Mouse (Mus musculus) ES-E14 (cell line): ENCODE results near the gene Qrfpr. TPM values are rescaled to one million over a fixed set of nuclear protein-coding genes. Genes with fewer than 3 reads are reported as not detected.

ENCODE experiments used
- DNase-seq: peaks from one replicate; pipeline ENCODE4 v3.0.0-alpha.2; 2013; ENCODE audit warnings: low read depth, low spot score
- H3K27ac ChIP-seq: 2 replicates; pipeline ENCODE4 v1.5.1; 2012; ENCODE audit warnings: low read depth, mild to moderate bottlenecking, low read length, moderate library complexity, mixed read lengths; ENCODE audit not compliant: poor library complexity, insufficient read depth, severe bottlenecking
- H3K36me3 ChIP-seq: 2 replicates; pipeline ENCODE4 v1.6.1; 2012; ENCODE audit warnings: mild to moderate bottlenecking, low read length, moderate library complexity, mixed read lengths; ENCODE audit not compliant: control insufficient read depth, poor library complexity, insufficient read depth, severe bottlenecking
- H3K4me1 ChIP-seq, 2 experiments: fragments of 150-350 bp in 1 of 2; sonication (generic) in 1 of 2; 2 replicates each; pipeline ENCODE4 v1.6.1; 2012; ENCODE audit warnings: low read length in 2 of 2, mild to moderate bottlenecking in 1 of 2, mixed read lengths in 1 of 2; ENCODE audit not compliant: control insufficient read depth in 2 of 2, insufficient read depth in 2 of 2, poor library complexity in 1 of 2
- H3K4me3 ChIP-seq, 2 experiments: fragments of 150-350 bp in 1 of 2; sonication (generic) in 1 of 2; 2 replicates each; pipeline ENCODE4 v1.5.1; 2012; ENCODE audit warnings: low read length in 2 of 2, low read depth in 1 of 2, mild to moderate bottlenecking in 1 of 2, mixed read lengths in 1 of 2; ENCODE audit not compliant: insufficient read depth in 1 of 2, poor library complexity in 1 of 2, severe bottlenecking in 1 of 2
- H3K9ac ChIP-seq: 2 replicates; pipeline ENCODE4 v1.6.1; 2012; ENCODE audit warnings: low read depth, mild to moderate bottlenecking, low read length, mixed read lengths; ENCODE audit not compliant: poor library complexity, insufficient read depth, severe bottlenecking
- H3K9me3 ChIP-seq: fragments of 150-350 bp; sonication (generic); 2 replicates; pipeline ENCODE4 v1.6.1; 2012; ENCODE audit warnings: low read depth, mild to moderate bottlenecking, low read length; ENCODE audit not compliant: control insufficient read depth, insufficient read depth
- CHD2 ChIP-seq: IDR thresholded peaks from 2 replicates; pipeline ENCODE4 v1.6.1; 2014; ENCODE audit warnings: mild to moderate bottlenecking, low read depth, low read length, inconsistent platforms
- HCFC1 ChIP-seq: IDR thresholded peaks from 2 replicates; pipeline ENCODE4 v1.6.1; 2012; ENCODE audit warnings: low read length, inconsistent platforms, borderline replicate concordance; ENCODE audit not compliant: insufficient read depth
- MAFK ChIP-seq: IDR thresholded peaks from 2 replicates; pipeline ENCODE4 v1.6.1; 2014; ENCODE audit warnings: mild to moderate bottlenecking, low read depth, low read length, inconsistent platforms; ENCODE audit not compliant: insufficient read depth
- ZC3H11A ChIP-seq: IDR thresholded peaks from 2 replicates; pipeline ENCODE4 v1.6.1; 2012; ENCODE audit warnings: low read depth, mild to moderate bottlenecking, inconsistent platforms, low read length, borderline replicate concordance
- ZNF384 ChIP-seq: IDR thresholded peaks from 2 replicates; pipeline ENCODE4 v1.6.1; 2012; ENCODE audit warnings: low read depth, low read length, inconsistent platforms
- in situ Hi-C, 2 experiments: fragments of 600-800 bp; cut with MboI; formaldehyde crosslinking; loops; one replicate each; pipeline ENCODE4 v1.15.1; 2025; ENCODE audit warnings: low sequenced_read_pairs in 2 of 2, inconsistent platforms in 1 of 2; ENCODE audit not compliant: unreplicated experiment in 2 of 2
- total RNA-seq: library from RNA; depleted of rRNA; stranded (reverse); fragments of 300-350 nt; gene quantifications from 2 replicates; pipeline ENCODE4 v1.2.3, GENCODE M21; 2012; rRNA removed

Gene Qrfpr
- total RNA-seq, 1 experiment, result not detected

- no peaks in the 10 kb centered on the region for H3K4me1 ChIP-seq
- H3K9ac ChIP-seq, result no peak overlapping the region
- no peak overlapping the region for H3K27ac ChIP-seq
- no peak for TF ChIP-seq MAFK
- TF ChIP-seq ZC3H11A, result no peak
- no peak for TF ChIP-seq CHD2
- TF ChIP-seq ZNF384, result no peak
- TF ChIP-seq HCFC1, result no peak
- H3K4me3 ChIP-seq, result no peak overlapping the region
- no peaks in the 10 kb centered on the region for H3K36me3 ChIP-seq
- in situ Hi-C loops, result no loop called here
- H3K9me3 ChIP-seq, result no peaks in the 10 kb centered on the region
- no peak for DNase-seq
Observed at GRCm38 (mm10) chr3:36138996-36139395, 83.1 kb downstream of the Qrfpr start.

DNA sequence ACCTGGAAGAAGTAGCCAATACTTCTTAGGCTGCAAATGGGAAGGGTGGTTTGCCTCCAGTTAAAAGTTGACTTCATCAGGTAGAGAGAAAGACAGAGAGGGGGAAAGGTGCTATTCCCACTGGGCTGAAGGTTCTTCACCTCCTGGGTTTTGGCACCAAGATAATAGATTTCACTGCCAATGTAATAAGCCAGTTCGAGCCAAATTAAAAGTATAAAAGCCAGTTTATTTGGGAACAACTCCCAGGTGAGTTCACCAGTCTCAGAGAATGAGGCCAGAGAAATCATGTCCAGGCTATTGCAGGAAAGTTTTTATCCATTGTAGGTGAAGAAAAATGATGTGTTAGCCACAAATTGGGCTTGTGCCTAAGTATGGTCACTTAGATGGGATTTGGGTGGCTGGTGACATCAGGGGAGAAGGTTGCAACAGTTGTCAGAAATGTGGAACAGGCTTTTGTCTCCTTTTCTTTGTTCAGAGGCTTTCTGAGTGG, 83.9 kb downstream of the Qrfpr start:
- H3K27ac ChIP-seq, result no peak overlapping the region
- no peaks in the 10 kb centered on the region for H3K36me3 ChIP-seq
- TF ChIP-seq ZNF384 (no peak), CHD2 (no peak), MAFK (no peak), ZC3H11A (no peak), HCFC1 (no peak)
- H3K9me3 ChIP-seq, result no peaks in the 10 kb centered on the region
- no peaks in the 10 kb centered on the region for H3K4me1 ChIP-seq
- H3K9ac ChIP-seq, result no peak overlapping the region
- DNase-seq, result no peak
- in situ Hi-C loops, result no loop called here
- H3K4me3 ChIP-seq, result no peak overlapping the region

DNA sequence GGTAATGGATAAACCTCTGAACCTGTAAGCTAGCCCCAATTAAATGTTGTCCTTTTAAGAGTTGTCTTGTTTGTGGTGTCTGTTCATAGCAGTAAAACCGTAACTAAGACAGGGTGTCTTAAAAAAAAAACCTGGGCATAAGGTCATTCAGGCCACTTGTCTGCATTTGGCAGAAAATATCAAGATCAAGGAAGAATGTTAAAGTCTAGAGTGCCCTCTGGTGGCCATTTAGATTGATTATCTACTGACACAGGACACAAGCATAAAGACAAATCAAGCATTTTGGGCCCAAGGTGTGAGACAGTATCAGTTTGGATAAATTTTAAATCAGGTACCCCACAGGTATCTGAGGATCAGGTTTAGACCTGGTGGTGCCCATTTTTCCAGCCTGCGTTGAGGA, 84.6 kb downstream of the Qrfpr start:
- Histone ChIP-seq H3K4me1 (no peaks in the 10 kb centered on the region), H3K27ac (no peak overlapping the region), H3K36me3 (no peaks in the 10 kb centered on the region), H3K4me3 (no peak overlapping the region), H3K9ac (no peak overlapping the region), H3K9me3 (no peaks in the 10 kb centered on the region)
- peak; percentile 66 for DNase-seq
- in situ Hi-C loops, result no loop called here
- no peak for TF ChIP-seq MAFK
- TF ChIP-seq ZNF384, result no peak
- TF ChIP-seq HCFC1, result no peak
- no peak for TF ChIP-seq CHD2
- TF ChIP-seq ZC3H11A, result 0 out of 2 replicates have a peak, but pooled peaks have one; percentile 16

DNA sequence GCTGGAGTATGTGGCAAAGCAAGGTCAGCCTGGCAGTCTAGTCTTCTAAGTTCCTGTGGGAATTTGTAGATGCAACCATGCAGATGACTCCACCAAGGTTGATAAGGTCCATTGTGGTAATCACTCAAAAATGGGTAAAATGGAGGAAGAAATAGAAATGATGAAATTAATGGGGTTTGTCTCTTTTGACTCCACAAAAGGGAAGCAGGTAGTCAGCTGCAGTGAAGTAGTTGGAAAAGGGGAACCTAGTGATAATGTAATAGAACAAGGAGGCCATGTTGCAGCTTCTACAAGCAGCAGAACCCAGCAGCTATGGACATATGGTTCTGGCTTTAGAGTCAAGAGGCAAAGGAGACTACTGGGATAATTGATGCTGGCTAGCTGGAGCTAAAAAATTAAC, 86.0 kb downstream of the Qrfpr start:
- Histone ChIP-seq H3K9me3 (no peaks in the 10 kb centered on the region), H3K4me3 (no peak overlapping the region), H3K4me1 (no peaks in the 10 kb centered on the region), H3K36me3 (no peaks in the 10 kb centered on the region), H3K27ac (no peak overlapping the region), H3K9ac (no peak overlapping the region)
- in situ Hi-C loops, result no loop called here
- no peak for DNase-seq
- TF ChIP-seq ZC3H11A, result no peak
- TF ChIP-seq CHD2, result no peak
- TF ChIP-seq ZNF384, result no peak
- TF ChIP-seq HCFC1, result no peak
- no peak for TF ChIP-seq MAFK

Other genes with a start within 250 kb of the Qrfpr start
- 16.6 and 20.3 TPM in 2 replicates for gene Mccc1, start 221.6 kb downstream of the Qrfpr start, total RNA-seq
- gene Ccdc144b, start 168.8 kb downstream of the Qrfpr start, total RNA-seq, result not detected in 2 replicates
- gene Acad9, start 156.3 kb downstream of the Qrfpr start, total RNA-seq, result 38.0 and 41.9 TPM in 2 replicates
- 10.6 and 13.3 TPM in 2 replicates for gene D3Ertd254e, start 71.3 kb downstream of the Qrfpr start, total RNA-seq